Mouse (Mus musculus): ENCODE results near the gene Sp140. TPM values are rescaled to one million over a fixed set of nuclear protein-coding genes. Genes with fewer than 3 reads are reported as not detected.

The Sp140 gene
- total and polyA plus RNA-seq, 3 experiments, result 8.2 to 16.5 TPM; not detected in 1

- H3K4me1 ChIP-seq (ENCODE audit: control insufficient read depth in 1 of 2, insufficient read depth in 2 of 2, low read length in 2 of 2), result peaks cover 0 to 4% of the 10 kb centered on the region in 2 experiments; a peak in 1 of 4 replicates
- H3K27ac ChIP-seq (ENCODE audit: control insufficient read depth, low read depth, low read length), result no peak overlapping the region
- H3K9me3 ChIP-seq (replicated peaks; ENCODE audit: insufficient read depth, low read length), result no peaks in the 10 kb centered on the region
Measured at GRCm38 (mm10) chr1:85687346-85687745, 87.2 kb downstream of the Sp140 start.

GRCm38 (mm10) chr1:85690544-85690943 is 90.4 kb downstream of the Sp140 start:
- Histone ChIP-seq H3K27ac (ENCODE audit: control insufficient read depth, low read depth, low read length) (no peak overlapping the region), H3K79me2 (ENCODE audit: control insufficient read depth, insufficient read depth, low read length, poor library complexity) (no peaks in the 10 kb centered on the region), H3K27me3 (ENCODE audit: control insufficient read depth in 1 of 2, insufficient read depth in 2 of 2, low read length in 2 of 2) (no peaks in the 10 kb centered on the region), H3K9ac (ENCODE audit: control insufficient read depth, low read depth, low read length, poor library complexity, severe bottlenecking) (no peak overlapping the region), H3K4me1 (ENCODE audit: control insufficient read depth in 1 of 2, insufficient read depth in 2 of 2, low read length in 2 of 2) (peaks cover 4 to 9% of the 10 kb centered on the region in 2 experiments; a peak in 3 of 4 replicates), H3K4me3 (ENCODE audit: control insufficient read depth in 1 of 2, insufficient read depth in 1 of 2, low read depth in 2 of 2, low read length in 2 of 2) (no peak overlapping the region), H3K36me3 (ENCODE audit: control insufficient read depth in 1 of 2, insufficient read depth in 2 of 2, low read length in 2 of 2) (peaks cover 0 to 18% of the 10 kb centered on the region in 2 experiments; a peak in 2 of 4 replicates), H3K9me3 (replicated peaks; ENCODE audit: insufficient read depth, low read length) (no peaks in the 10 kb centered on the region)
- TF ChIP-seq JUND (IDR thresholded peaks at IDR 0.05; ENCODE audit: low read depth, low read length), result no peak
- TF ChIP-seq HCFC1 (IDR thresholded peaks at IDR 0.05; ENCODE audit: low read depth, low read length), result no peak
- DNase-seq (ENCODE audit: low read depth, low spot score), result no peak

More at GRCm38 (mm10) chr1:85687346-85687745, 87.2 kb downstream of the Sp140 start:
- Histone ChIP-seq H3K79me2 (ENCODE audit: control insufficient read depth, insufficient read depth, low read length, poor library complexity) (no peaks in the 10 kb centered on the region), H3K36me3 (ENCODE audit: control insufficient read depth in 1 of 2, insufficient read depth in 2 of 2, low read length in 2 of 2) (peaks cover 0 to 4% of the 10 kb centered on the region in 2 experiments; a peak in 2 of 4 replicates), H3K27me3 (ENCODE audit: control insufficient read depth in 1 of 2, insufficient read depth in 2 of 2, low read length in 2 of 2) (no peaks in the 10 kb centered on the region), H3K9ac (ENCODE audit: control insufficient read depth, low read depth, low read length, poor library complexity, severe bottlenecking) (no peak overlapping the region), H3K4me3 (ENCODE audit: control insufficient read depth in 1 of 2, insufficient read depth in 1 of 2, low read depth in 2 of 2, low read length in 2 of 2) (no peak overlapping the region)
- TF ChIP-seq MAFK (IDR thresholded peaks at IDR 0.05; ENCODE audit: borderline replicate concordance, low read depth, low read length) (no peak), POLR2AphosphoS5 (IDR thresholded peaks at IDR 0.05; ENCODE audit: borderline replicate concordance, low read depth, low read length) (no peak), RAD21 (IDR thresholded peaks at IDR 0.05; ENCODE audit: low read depth, low read length) (no peak), ZMIZ1 (IDR thresholded peaks at IDR 0.05; ENCODE audit: low read depth, low read length) (no peak), BHLHE40 (IDR thresholded peaks at IDR 0.05; ENCODE audit: borderline replicate concordance, low read depth, low read length) (no peak), USF1 (IDR thresholded peaks at IDR 0.05; ENCODE audit: low read depth, low read length) (no peak), ETS1 (IDR thresholded peaks at IDR 0.05; ENCODE audit: low read depth, low read length) (no peak), MXI1 (IDR thresholded peaks at IDR 0.05; ENCODE audit: low read depth, low read length) (no peak), ZC3H11A (IDR thresholded peaks at IDR 0.05; ENCODE audit: low read depth, low read length) (no peak), MYB (IDR thresholded peaks at IDR 0.05; ENCODE audit: low read depth, low read length) (no peak), GABPA (IDR thresholded peaks at IDR 0.05; ENCODE audit: low read depth, low read length) (no peak), NELFE (IDR thresholded peaks at IDR 0.05; ENCODE audit: low read depth, low read length) (no peak), TCF12 (IDR thresholded peaks at IDR 0.05; ENCODE audit: low read depth, low read length) (no peak), UBTF (IDR thresholded peaks at IDR 0.05; ENCODE audit: borderline replicate concordance, insufficient read depth, low read depth, low read length) (no peak), RCOR1 (IDR thresholded peaks at IDR 0.05; ENCODE audit: low read depth, low read length) (no peak), CHD1 (IDR thresholded peaks at IDR 0.05; ENCODE audit: low read depth, low read length) (no peak), KAT2A (conservative IDR thresholded peaks at IDR 0.05; ENCODE audit: low read depth, low read length) (no peak)
- no peak for DNase-seq (ENCODE audit: low read depth, low spot score)

Data from MEL (cell line).